Mouse (Mus musculus) liver, postnatal 0 days (tissue): ENCODE results near the gene Nfkbiz.

Experiments used
- CTCF ChIP-seq: sonication (generic); IDR thresholded peaks from 2 replicates; pipeline ENCODE4 v1.5.1; 2016; ENCODE audit warnings: antibody characterized with exemption, low read depth
- EP300 ChIP-seq: IDR thresholded peaks from 2 replicates; pipeline ENCODE4 v1.6.1; 2016; ENCODE audit warnings: antibody characterized with exemption, low read depth, mild to moderate bottlenecking

- TF ChIP-seq CTCF, result peak; percentile 95
- no peak for TF ChIP-seq EP300
Measured at GRCm38 (mm10) chr16:55852943-55853727, 14.4 kb upstream of the Nfkbiz start.
